Mouse (Mus musculus): ENCODE data around the gene Naga. TPM values are rescaled to one million over a fixed set of nuclear protein-coding genes. Genes with fewer than 3 reads are reported as not detected.

Naga gene
- polyA plus RNA-seq, 1 experiment from 2014 or later: 34.1 TPM

DNA sequence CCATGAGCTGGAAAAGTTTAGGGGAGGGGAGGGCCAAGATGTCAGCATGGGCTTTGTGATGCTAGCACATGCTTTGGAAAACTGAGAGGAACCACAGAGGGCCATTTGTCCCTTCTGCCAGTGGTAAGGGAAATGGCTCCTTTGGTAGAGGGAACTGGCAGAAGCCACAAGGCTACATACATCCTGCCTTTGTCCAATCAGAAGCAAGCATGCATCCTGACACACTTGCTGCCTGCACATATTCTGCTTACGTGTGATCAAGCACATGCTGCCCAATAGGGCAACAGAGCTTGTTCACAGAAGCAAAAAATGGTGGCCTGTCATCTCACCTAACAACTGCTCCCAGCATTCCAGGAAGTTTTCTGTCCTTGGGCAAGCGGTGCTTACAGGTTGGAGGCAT, 13.3 kb downstream of the Naga start:
- Histone ChIP-seq H3K9ac (replicated peaks) (no peak overlapping the region), H3K4me2 (no peak overlapping the region), H3K27me3 (no peaks in the 10 kb centered on the region), H3K4me3 (replicated peaks) (no peak overlapping the region), H3K9me3 (no peaks in the 10 kb centered on the region), H3K36me3 (peaks cover 19% of the 10 kb centered on the region), H3K27ac (no peak overlapping the region), H3K4me1 (replicated peaks) (0 out of 2 replicates have a peak, but pooled peaks cover 12% of the 10 kb centered on the region)
- 63% methylated on average over 2 of the region's 2 CpGs for WGBS
- ATAC-seq (ENCODE audit: insufficient number of reproducible peaks, insufficient read depth, low FRiP score, low TSS enrichment, low read depth): no peak

GRCm38 (mm10) chr15:82322195-82322594, 16.5 kb downstream of the Naga start:
- Histone ChIP-seq H3K36me3 (no peaks in the 10 kb centered on the region), H3K4me3 (replicated peaks) (no peak overlapping the region), H3K4me1 (replicated peaks) (0 out of 2 replicates have a peak, but pooled peaks cover 12% of the 10 kb centered on the region), H3K27me3 (no peaks in the 10 kb centered on the region), H3K27ac (no peak overlapping the region), H3K9ac (replicated peaks) (no peak overlapping the region), H3K4me2 (no peak overlapping the region), H3K9me3 (no peaks in the 10 kb centered on the region)
- 79% methylated on average over 8 of the region's 8 CpGs for WGBS
- ATAC-seq (ENCODE audit: insufficient number of reproducible peaks, insufficient read depth, low FRiP score, low TSS enrichment, low read depth): no peak

DNA sequence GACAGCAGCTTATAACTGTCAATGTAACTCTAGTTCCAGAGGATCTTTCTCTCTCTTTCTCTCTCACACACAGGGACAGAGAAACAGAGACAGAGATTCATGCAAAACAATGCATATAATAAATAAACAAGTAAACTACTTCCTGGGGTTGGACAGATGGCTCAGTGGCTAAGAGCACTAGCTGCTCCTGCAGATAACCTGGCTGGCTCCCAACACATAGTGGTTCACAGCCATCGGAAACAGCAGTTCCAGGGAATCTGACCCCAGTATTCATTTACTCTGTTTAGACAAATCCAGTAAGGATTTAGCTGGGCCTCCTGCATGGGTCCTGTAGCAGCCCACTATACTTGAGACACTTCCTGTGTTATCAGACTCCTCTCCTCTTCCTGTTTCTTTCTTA, 19.1 kb downstream of the Naga start:
- Histone ChIP-seq H3K4me2 (no peak overlapping the region), H3K4me1 (replicated peaks) (0 out of 2 replicates have a peak, but pooled peaks cover 5% of the 10 kb centered on the region), H3K4me3 (replicated peaks) (no peak overlapping the region), H3K27ac (no peak overlapping the region), H3K27me3 (no peaks in the 10 kb centered on the region), H3K9me3 (no peaks in the 10 kb centered on the region), H3K9ac (replicated peaks) (no peak overlapping the region), H3K36me3 (no peaks in the 10 kb centered on the region)
- WGBS: 68% methylated on average over 1 of the region's 1 CpGs
- ATAC-seq (ENCODE audit: insufficient number of reproducible peaks, insufficient read depth, low FRiP score, low TSS enrichment, low read depth): no peak

GRCm38 (mm10) chr15:82317839-82318238, 20.9 kb downstream of the Naga start:
- H3K4me2 ChIP-seq: no peak overlapping the region
- WGBS: 83% methylated on average over 6 of the region's 6 CpGs
- H3K9ac ChIP-seq (replicated peaks): no peak overlapping the region
- H3K9me3 ChIP-seq: no peaks in the 10 kb centered on the region
- H3K36me3 ChIP-seq: no peaks in the 10 kb centered on the region
- no peak overlapping the region for H3K27ac ChIP-seq
- ATAC-seq (ENCODE audit: insufficient number of reproducible peaks, insufficient read depth, low FRiP score, low TSS enrichment, low read depth): no peak
- H3K27me3 ChIP-seq: no peaks in the 10 kb centered on the region
- no peak overlapping the region for H3K4me3 ChIP-seq (replicated peaks)
- no peaks in the 10 kb centered on the region for H3K4me1 ChIP-seq (replicated peaks)

- ATAC-seq (ENCODE audit: insufficient number of reproducible peaks, insufficient read depth, low FRiP score, low TSS enrichment, low read depth): no peak
- Histone ChIP-seq H3K4me2 (no peak overlapping the region), H3K9ac (replicated peaks) (no peak overlapping the region), H3K27me3 (no peaks in the 10 kb centered on the region), H3K4me3 (replicated peaks) (no peak overlapping the region), H3K4me1 (replicated peaks) (no peaks in the 10 kb centered on the region; the same call in 1 of the 2 replicates), H3K36me3 (no peaks in the 10 kb centered on the region), H3K27ac (no peak overlapping the region), H3K9me3 (no peaks in the 10 kb centered on the region)
- WGBS: 71% methylated on average over 3 of the region's 3 CpGs
Measured at GRCm38 (mm10) chr15:82308416-82308815, 30.3 kb downstream of the Naga start.

- no peaks in the 10 kb centered on the region for H3K9me3 ChIP-seq
Measured at GRCm38 (mm10) chr15:82307107-82307506, 31.6 kb downstream of the Naga start.

GRCm38 (mm10) chr15:82298764-82299561, 39.8 kb downstream of the Naga start, which contains the start of gene Wbp2nl:
Gene Wbp2nl, plus strand, starts transcription at chr15:82298954.
- Histone ChIP-seq H3K36me3 (no peaks in the 10 kb centered on the region), H3K9ac (replicated peaks) (no peak within 1 kb of the TSS), H3K4me3 (replicated peaks) (0 out of 2 replicates have a peak within 1 kb of the TSS, but pooled peaks have one; percentile 1), H3K4me1 (replicated peaks) (no peaks in the 10 kb centered on the region), H3K27ac (no peak within 1 kb of the TSS), H3K27me3 (peaks cover 9% of the 10 kb centered on the region), H3K4me2 (peak within 1 kb of the TSS; percentile 17; the same call in 1 of the 2 replicates), H3K9me3 (no peaks in the 10 kb centered on the region)
- no peak for ATAC-seq (ENCODE audit: insufficient number of reproducible peaks, insufficient read depth, low FRiP score, low TSS enrichment, low read depth)
- 54% methylated on average over 39 of the region's 39 CpGs for WGBS

More at GRCm38 (mm10) chr15:82307107-82307506, 31.6 kb downstream of the Naga start:
- Histone ChIP-seq H3K4me3 (replicated peaks) (no peak overlapping the region), H3K4me2 (no peak overlapping the region), H3K9ac (replicated peaks) (no peak overlapping the region), H3K4me1 (replicated peaks) (no peaks in the 10 kb centered on the region; the same call in 1 of the 2 replicates), H3K27me3 (no peaks in the 10 kb centered on the region), H3K36me3 (no peaks in the 10 kb centered on the region), H3K27ac (no peak overlapping the region)
- 77% methylated on average over 3 of the region's 3 CpGs for WGBS
- no peak for ATAC-seq (ENCODE audit: insufficient number of reproducible peaks, insufficient read depth, low FRiP score, low TSS enrichment, low read depth)

GRCm38 (mm10) chr15:82294059-82294458, 44.7 kb downstream of the Naga start:
- H3K9me3 ChIP-seq: no peaks in the 10 kb centered on the region
- ATAC-seq (ENCODE audit: insufficient number of reproducible peaks, insufficient read depth, low FRiP score, low TSS enrichment, low read depth): no peak

GRCm38 (mm10) chr15:82293271-82293711, 45.4 kb downstream of the Naga start:
- H3K27me3 ChIP-seq: no peaks in the 10 kb centered on the region
- H3K9ac ChIP-seq (replicated peaks): no peak overlapping the region
- no peaks in the 10 kb centered on the region for H3K9me3 ChIP-seq
- WGBS: 21% methylated on average over 7 of the region's 7 CpGs
- H3K27ac ChIP-seq: no peak overlapping the region; the same call in 1 of the 2 replicates
- H3K4me3 ChIP-seq (replicated peaks): 0 out of 2 replicates have a peak overlapping the region, but pooled peaks have one; percentile 4
- peak overlapping the region; percentile 43 for H3K4me2 ChIP-seq
- ATAC-seq (ENCODE audit: insufficient number of reproducible peaks, insufficient read depth, low FRiP score, low TSS enrichment, low read depth): peak; percentile 52
- H3K4me1 ChIP-seq (replicated peaks): peaks cover 7% of the 10 kb centered on the region
- H3K36me3 ChIP-seq: peaks cover 29% of the 10 kb centered on the region

More at GRCm38 (mm10) chr15:82294059-82294458, 44.7 kb downstream of the Naga start:
- H3K4me1 ChIP-seq (replicated peaks): peaks cover 7% of the 10 kb centered on the region
- no peak overlapping the region for H3K4me3 ChIP-seq (replicated peaks)
- WGBS: 53% methylated on average over 8 of the region's 8 CpGs
- H3K36me3 ChIP-seq: peaks cover 21% of the 10 kb centered on the region
- H3K9ac ChIP-seq (replicated peaks): no peak overlapping the region
- no peak overlapping the region for H3K27ac ChIP-seq
- H3K4me2 ChIP-seq: no peak overlapping the region
- peaks cover 7% of the 10 kb centered on the region for H3K27me3 ChIP-seq

GRCm38 (mm10) chr15:82292851-82293250, 45.9 kb downstream of the Naga start:
- Histone ChIP-seq H3K4me1 (replicated peaks) (peaks cover 7% of the 10 kb centered on the region), H3K4me3 (replicated peaks) (0 out of 2 replicates have a peak overlapping the region, but pooled peaks have one; percentile 4), H3K27ac (no peak overlapping the region), H3K4me2 (peak overlapping the region; percentile 43), H3K9ac (replicated peaks) (no peak overlapping the region), H3K9me3 (no peaks in the 10 kb centered on the region), H3K36me3 (peaks cover 33% of the 10 kb centered on the region), H3K27me3 (no peaks in the 10 kb centered on the region)
- ATAC-seq (ENCODE audit: insufficient number of reproducible peaks, insufficient read depth, low FRiP score, low TSS enrichment, low read depth): no peak
- 30% methylated on average over 4 of the region's 5 CpGs for WGBS

GRCm38 (mm10) chr15:82290252-82290651, 48.5 kb downstream of the Naga start:
- Histone ChIP-seq H3K4me2 (no peak overlapping the region), H3K4me3 (replicated peaks) (no peak overlapping the region), H3K36me3 (peaks cover 58% of the 10 kb centered on the region), H3K27ac (no peak overlapping the region), H3K4me1 (replicated peaks) (peaks cover 7% of the 10 kb centered on the region), H3K9ac (replicated peaks) (no peak overlapping the region), H3K27me3 (no peaks in the 10 kb centered on the region), H3K9me3 (no peaks in the 10 kb centered on the region)
- no peak for ATAC-seq (ENCODE audit: insufficient number of reproducible peaks, insufficient read depth, low FRiP score, low TSS enrichment, low read depth)
- 91% methylated on average over 7 of the region's 7 CpGs for WGBS

Measured in limb, embryonic 12.5 days (tissue).